Mouse (Mus musculus) activated CD4-positive, CD25-positive, alpha-beta regulatory T cell, adult 4 months (primary cell): Measurements from ENCODE around the gene Nin. TPM values are rescaled to one million over a fixed set of nuclear protein-coding genes. Genes with fewer than 3 reads are reported as not detected.

Source experiments
- ATAC-seq: one replicate; pipeline ENCODE4 v1.8.0; 2017
- polyA plus RNA-seq, 2 experiments: library from polyadenylated mRNA; unstranded; fragments of 100-300 nt; shearing (Covaris generic); gene quantifications; one replicate each; pipeline ENCODE4 v1.2.1; 2017

The Nin gene
- polyA plus RNA-seq, 2 experiments from 2014 or later, result 19.2 to 24.3 TPM

- no peak for ATAC-seq
These were observed 31.0 kb downstream of the Nin start for GRCm38 (mm10) chr12:70082485-70082884.

DNA sequence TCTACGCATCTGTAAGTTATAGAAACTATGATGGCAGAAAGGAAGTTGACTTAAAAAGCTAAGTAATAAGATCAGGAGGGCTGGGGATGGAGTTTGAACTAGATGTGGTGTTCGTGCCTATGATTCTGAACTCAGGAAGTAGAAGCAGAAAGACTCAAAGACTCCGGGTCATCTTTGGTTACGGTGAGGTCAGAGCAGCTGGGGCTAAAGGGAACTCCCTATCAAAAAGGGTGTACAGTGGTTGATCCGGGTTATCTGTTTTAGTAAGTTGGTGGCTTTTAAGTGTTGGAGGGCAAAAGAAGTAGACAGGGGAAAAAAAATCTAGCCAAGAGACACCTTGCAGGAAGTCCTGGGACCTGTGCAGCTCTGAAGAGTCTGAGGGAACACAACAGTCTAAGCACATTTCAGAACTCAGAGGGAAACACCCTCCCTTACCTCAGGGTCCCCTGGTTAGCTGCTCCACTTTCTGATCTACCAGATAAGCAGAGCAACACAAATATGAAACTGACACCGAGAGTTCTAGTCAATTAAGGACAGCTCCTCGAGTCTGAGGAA, 35.0 kb downstream of the Nin start:
- peak; percentile 89 for ATAC-seq

GRCm38 (mm10) chr12:70076493-70076892, 37.0 kb downstream of the Nin start:
- ATAC-seq, result no peak

GRCm38 (mm10) chr12:70075001-70075400, 38.5 kb downstream of the Nin start:
- ATAC-seq, result peak; percentile 33

DNA sequence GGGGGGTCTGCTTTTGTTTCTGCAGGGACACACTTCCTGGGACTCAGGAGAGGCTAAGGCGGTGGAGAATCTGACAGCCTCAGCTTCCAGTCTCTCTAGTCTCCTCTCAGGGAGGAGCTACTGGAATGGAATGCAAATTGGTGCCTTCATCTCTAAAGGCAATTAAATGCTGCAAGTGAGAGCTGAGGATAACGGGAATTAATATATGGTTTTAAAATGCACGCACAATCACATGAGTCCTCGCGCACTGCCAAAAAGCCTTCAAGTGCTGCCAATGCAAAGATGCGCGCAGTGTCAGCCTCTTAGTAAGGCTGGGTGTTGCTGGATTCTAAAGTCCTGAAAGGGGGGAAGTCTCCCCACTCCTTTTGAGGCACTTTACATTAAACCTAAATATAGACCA, 42.6 kb downstream of the Nin start:
- ATAC-seq, result no peak

DNA sequence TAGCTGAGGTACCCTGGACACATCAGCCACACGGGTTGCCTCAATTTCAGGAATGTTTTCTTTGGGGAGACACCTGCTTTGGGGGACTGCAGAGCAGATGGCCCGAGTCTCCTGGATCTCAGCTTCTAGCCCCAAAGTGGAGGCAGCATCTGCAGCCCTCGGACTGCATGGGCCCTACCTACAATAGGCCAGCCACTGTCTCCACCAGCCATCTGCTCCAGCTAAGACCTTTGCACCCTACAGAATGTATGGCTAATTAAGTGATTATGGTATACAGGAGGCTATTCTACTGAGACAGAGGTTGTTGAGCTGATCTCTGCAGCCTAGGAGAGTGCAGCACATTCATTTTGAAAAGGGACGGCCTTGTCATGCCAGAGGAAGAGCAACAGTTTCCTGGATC, 43.2 kb downstream of the Nin start:
- ATAC-seq, result no peak

DNA sequence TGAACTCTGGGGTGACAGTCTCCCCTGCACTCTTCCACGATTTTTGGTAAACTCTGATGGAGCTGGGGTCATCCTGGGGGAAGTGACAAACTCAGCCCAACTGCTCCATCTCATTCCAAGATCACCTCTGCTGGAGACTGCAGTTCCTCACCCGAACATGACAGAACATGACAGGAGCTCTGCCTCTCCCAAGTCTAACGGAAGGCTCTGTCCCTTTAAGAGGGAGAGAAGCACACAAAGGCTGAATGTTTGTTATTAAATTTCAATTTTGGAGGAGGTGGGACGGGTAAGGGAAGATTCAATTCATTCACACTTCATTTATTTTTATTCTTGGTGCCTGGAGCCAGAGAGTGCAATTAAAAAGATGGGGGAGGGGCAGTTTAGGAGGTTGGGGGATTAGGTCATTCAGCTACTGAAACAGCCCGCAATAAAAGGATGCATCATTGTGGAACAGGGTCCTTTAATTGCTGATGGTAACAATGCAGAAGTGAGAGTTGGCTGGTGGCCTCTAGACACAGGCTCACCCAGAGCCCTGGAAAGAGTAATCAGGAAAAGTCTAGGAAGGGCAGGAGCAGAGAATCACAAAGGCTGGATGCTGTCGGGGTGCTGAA, 44.8 kb downstream of the Nin start:
- no peak for ATAC-seq

GRCm38 (mm10) chr12:70067849-70068248, 45.7 kb downstream of the Nin start:
- ATAC-seq, result no peak

GRCm38 (mm10) chr12:70062114-70062513, 51.4 kb downstream of the Nin start:
- ATAC-seq, result peak; percentile 59

GRCm38 (mm10) chr12:70058956-70059851, 54.3 kb downstream of the Nin start:
- ATAC-seq, result no peak

DNA sequence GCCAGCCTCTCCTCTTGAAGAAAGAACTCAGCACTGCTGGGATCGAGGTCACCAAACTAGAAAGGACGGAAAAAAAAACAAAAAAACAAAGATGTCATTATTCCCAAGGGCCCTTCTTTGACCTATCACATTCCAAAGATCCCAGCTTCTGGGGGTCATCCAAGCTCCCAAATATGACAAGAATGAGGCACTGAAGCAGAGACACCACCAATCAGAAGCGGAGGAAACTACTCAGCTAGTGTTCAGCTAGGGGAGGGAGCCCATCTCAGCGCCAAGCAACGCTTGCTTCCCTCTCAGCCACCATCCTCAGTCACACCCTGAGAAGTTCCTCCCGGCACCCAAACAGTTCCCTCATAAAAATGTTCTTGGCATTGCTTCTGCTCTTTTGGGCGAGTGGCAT, 62.8 kb downstream of the Nin start:
- ATAC-seq, result no peak

DNA sequence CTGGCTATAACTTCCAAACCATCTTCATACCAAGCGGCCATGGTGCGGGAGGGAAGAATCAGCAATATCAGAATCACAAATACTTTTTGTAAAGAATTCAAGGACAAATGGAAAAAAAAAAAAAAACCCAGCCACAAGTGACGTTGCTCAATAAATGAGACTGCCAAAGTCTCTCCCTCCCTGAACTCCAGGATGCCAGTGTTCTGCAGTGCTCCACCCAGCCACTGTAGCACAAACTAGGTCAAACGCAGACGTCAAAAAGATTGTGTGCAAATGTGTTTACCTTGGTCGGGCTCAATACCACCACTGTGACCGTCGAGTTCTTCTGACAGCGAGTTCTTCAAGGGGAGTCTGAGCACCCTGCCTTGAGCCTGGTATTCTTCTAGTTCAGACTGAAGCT, 64.8 kb downstream of the Nin start:
- no peak for ATAC-seq

DNA sequence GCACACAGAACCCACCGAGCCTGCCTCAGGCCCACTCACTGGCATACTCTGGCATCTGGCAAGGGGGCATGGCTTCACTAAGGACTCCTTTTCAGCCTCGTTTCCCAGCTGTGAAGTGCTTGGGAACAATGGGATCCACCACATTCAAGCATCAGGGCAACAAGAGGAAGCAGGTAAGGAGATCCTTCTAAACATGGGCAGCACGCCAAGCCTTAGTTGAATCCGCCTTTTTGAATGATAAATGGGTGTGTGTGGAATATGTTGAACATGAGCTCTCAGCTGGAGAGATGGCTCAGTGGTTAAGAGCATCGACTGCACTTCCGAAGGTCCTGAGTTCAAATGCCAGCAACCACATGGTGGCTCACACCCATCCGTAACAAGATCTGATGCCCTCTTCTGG, 66.2 kb downstream of the Nin start:
- no peak for ATAC-seq

DNA sequence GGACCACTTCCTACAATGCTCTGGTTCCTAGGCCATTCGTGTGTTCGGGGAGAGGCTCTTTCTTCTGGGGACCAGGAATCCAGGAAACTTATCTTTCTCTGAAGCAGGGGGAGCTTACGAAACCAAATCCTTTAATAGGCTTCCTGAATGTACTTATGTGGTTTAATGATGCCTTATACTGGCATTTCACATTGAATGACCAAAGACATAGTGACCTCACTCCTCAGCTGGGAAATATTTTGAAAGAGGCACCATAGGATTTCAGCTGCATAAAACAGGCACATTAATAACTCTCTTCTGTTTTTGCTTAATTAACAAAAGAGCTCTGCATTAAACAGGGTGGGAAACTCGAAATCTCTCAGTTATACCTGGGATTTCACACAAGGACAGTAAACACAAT, 69.2 kb downstream of the Nin start:
- no peak for ATAC-seq

- ATAC-seq, result no peak
These were observed 70.1 kb downstream of the Nin start for GRCm38 (mm10) chr12:70043421-70043820.

DNA sequence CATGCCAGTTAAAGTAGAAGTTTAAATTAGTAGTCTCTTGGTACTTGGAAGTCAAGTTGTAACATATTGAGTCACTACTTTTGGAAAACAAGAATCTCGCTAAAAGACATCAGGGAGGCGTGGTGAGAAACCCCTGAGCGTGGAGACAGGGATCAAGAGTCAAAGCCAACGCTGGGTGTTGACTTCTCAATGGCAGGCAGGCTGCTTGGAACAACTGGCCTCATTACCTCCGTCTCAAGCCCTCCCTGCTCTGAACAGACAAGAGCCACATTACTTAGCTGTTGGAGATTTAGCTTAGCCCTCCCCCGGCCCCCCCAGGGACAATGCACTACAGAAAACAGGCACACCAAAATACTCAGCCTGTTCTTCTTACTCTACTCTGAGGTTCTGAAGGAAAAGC, 72.5 kb downstream of the Nin start:
- ATAC-seq, result no peak

GRCm38 (mm10) chr12:70036722-70037305, 76.7 kb downstream of the Nin start:
- no peak for ATAC-seq

- ATAC-seq, result no peak
These were observed 87.3 kb downstream of the Nin start for GRCm38 (mm10) chr12:70026233-70026632.

DNA sequence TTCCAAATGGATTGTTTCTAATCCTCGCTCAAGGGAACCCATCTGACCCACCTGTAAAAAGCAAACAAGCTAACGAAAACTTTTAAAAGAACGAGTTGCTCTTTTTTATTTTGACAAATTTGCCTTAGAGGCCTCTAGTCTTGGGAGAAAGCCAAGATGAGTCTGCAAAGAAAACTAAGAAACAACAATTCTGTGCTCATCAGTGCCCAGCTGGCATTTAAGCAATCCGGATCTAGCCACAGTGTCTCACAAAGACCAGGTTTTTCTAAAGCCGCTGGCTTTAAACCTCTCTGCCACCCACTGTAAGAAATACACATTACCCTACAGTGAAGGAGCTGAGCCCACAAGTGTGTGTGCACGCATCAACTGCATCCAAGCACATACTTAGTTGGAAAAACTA, 88.1 kb downstream of the Nin start:
- no peak for ATAC-seq

DNA sequence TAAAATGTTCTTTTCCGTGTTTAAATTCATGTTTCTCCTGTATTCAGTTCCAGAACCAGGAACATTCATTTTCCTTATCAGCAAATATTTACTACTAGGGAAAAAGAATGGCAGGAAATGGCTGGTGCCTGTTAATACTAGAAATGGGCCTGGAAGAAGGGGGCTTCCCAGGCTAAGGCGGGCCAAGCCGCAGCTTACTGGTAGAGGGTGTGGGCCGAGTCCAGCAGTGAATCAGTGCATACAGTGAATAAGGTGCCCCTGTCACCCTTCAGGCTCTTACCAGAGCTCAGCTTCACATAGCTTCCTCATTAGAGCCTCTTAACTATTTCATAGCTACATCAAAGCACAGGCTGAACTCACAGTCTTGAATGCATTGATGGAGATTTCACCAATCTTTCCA, 89.9 kb downstream of the Nin start:
- ATAC-seq, result no peak

- ATAC-seq, result peak; percentile 91
These were observed 95.4 kb downstream of the Nin start for GRCm38 (mm10) chr12:70018153-70018552.

GRCm38 (mm10) chr12:70015936-70016335, 97.6 kb downstream of the Nin start:
- ATAC-seq, result no peak

DNA sequence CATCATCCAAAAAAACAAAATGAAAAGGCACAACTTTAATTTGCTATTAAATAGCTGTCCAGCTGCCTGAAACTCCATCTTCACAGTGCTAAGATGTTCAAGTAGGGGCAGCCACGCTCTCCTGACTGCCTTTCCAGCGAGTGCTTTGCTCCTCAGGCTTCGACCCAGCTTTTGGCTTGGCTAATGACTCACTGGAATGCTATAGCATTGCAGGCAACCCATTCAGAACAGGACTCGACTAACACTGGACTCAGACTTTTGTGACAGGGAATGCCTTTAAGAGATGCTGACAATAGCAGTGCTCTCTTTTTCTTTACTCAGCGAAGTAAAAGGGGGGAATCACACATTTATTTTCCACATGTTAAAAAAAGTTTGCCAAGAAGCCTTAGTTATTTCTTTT, 101.8 kb downstream of the Nin start:
- ATAC-seq, result no peak

DNA sequence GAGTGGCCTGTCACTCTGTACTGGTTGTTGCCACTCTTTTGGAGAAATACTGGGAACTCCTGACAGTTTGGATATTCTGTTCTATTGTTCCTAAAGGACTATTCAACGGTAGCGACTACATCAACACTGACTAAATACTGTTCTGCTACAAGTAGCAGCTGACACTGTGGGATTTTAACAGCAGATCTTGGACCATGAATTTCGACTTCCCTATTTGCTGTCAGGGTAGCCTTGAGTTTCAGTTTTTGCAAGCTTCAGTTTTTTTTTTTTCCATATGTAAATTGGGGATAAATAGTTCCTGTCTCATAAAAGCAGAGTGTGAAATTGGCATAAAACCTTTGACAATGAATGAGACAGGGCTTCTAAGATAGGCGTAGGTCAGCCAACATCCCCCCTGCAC, 103.2 kb downstream of the Nin start:
- ATAC-seq, result no peak
